Mouse (Mus musculus) stomach, postnatal 0 days (tissue): ENCODE measurements at regions not wholly inside any gene's neighbourhood (a gene's known extent, or its start where the extent isn't known, plus 50 kb on each side); places are given as distances from the start of the nearest gene placed in this dataset.
A peak's percentile ranks its signal among the peaks of the same experiment; 100 is the strongest.

Experiments
- ATAC-seq: fragments of 200-750 bp; cut with Nextera tagmentation; 2 replicates; pipeline ENCODE4 v1.8.0; 2017; ENCODE audit not compliant: low FRiP score, low TSS enrichment
- DNase-seq: peaks from one replicate; pipeline ENCODE4 v3.0.0-alpha.2; 2016; ENCODE audit warnings: low spot score
- H3K27ac ChIP-seq: fragments of 300-500 bp; sonication (generic); replicated peaks from 2 replicates; pipeline ENCODE4 v1.5.1; 2014; ENCODE audit warnings: mild to moderate bottlenecking, control low read depth
- H3K27me3 ChIP-seq: fragments of 300-500 bp; sonication (generic); 2 replicates; pipeline ENCODE4 v1.6.1; 2014; ENCODE audit warnings: low read length; ENCODE audit not compliant: control insufficient read depth, insufficient read depth
- H3K36me3 ChIP-seq: fragments of 300-500 bp; sonication (generic); 2 replicates; pipeline ENCODE4 v1.6.1; 2014; ENCODE audit warnings: low read length, mixed read lengths; ENCODE audit not compliant: control insufficient read depth, insufficient read depth
- H3K4me1 ChIP-seq: fragments of 300-500 bp; sonication (generic); replicated peaks from 2 replicates; pipeline ENCODE4 v1.6.1; 2014; ENCODE audit warnings: antibody characterized with exemption; ENCODE audit not compliant: control insufficient read depth, insufficient read depth
- H3K4me2 ChIP-seq: fragments of 300-500 bp; sonication (generic); replicated peaks from 2 replicates; pipeline ENCODE4 v1.6.1; 2014; ENCODE audit warnings: low read depth, mild to moderate bottlenecking, control low read depth, moderate library complexity
- H3K4me3 ChIP-seq: fragments of 300-500 bp; sonication (generic); 2 replicates; pipeline ENCODE4 v1.5.1; 2014; ENCODE audit warnings: low read depth, low read length, control low read depth
- H3K9ac ChIP-seq: fragments of 300-500 bp; sonication (generic); 2 replicates; pipeline ENCODE4 v1.6.1; 2014; ENCODE audit warnings: mild to moderate bottlenecking, low read length, control low read depth, mixed read lengths
- H3K9me3 ChIP-seq: fragments of 300-500 bp; sonication (generic); 2 replicates; pipeline ENCODE4 v1.6.1; 2016; ENCODE audit warnings: low read length; ENCODE audit not compliant: control insufficient read depth
- CTCF ChIP-seq: IDR thresholded peaks from 2 replicates; pipeline ENCODE4 v1.5.1; 2016; ENCODE audit warnings: antibody characterized with exemption, low read depth, mild to moderate bottlenecking, moderate library complexity
- EP300 ChIP-seq: optimal IDR thresholded peaks from 2 replicates; pipeline ENCODE3; 2016; ENCODE audit warnings: antibody characterized with exemption
- WGBS: fragments of 180-500 bp; shearing (Covaris S2); extraction: QIAGEN DNeasy Blood & Tissue Kit; methylation state at CpG from one replicate; pipeline ENCODE4 v1.1.7; 2014; 5-methylcytosine and 5-hydroxymethylcytosine counted together

- 41% methylated on average over 2 of the region's 2 CpGs for WGBS
- H3K4me3 ChIP-seq = no peak overlapping the region
- ATAC-seq (no peak), DNase-seq (no peak)
- H3K27ac ChIP-seq = no peak overlapping the region
- TF ChIP-seq CTCF = peak; percentile 75
- TF ChIP-seq EP300 = no peak
- no peak overlapping the region for H3K4me2 ChIP-seq
- no peaks in the 10 kb centered on the region for H3K36me3 ChIP-seq
- H3K4me1 ChIP-seq = no peaks in the 10 kb centered on the region
- no peaks in the 10 kb centered on the region for H3K9me3 ChIP-seq
- no peak overlapping the region for H3K9ac ChIP-seq
- H3K27me3 ChIP-seq = no peaks in the 10 kb centered on the region
Measured at GRCm38 (mm10) chr14:111149653-111150052, 394.7 kb upstream of the Slitrk6 start.

- H3K9ac ChIP-seq = no peak overlapping the region
- H3K4me2 ChIP-seq = no peak overlapping the region
- no peaks in the 10 kb centered on the region for H3K9me3 ChIP-seq
- no peaks in the 10 kb centered on the region for H3K27me3 ChIP-seq
- no peaks in the 10 kb centered on the region for H3K36me3 ChIP-seq
- no peak for DNase-seq
- WGBS = 73% methylated on average over 1 of the region's 1 CpGs
- H3K27ac ChIP-seq = no peak overlapping the region
- TF ChIP-seq CTCF = no peak
- no peak for TF ChIP-seq EP300
- no peak for ATAC-seq
- no peaks in the 10 kb centered on the region for H3K4me1 ChIP-seq
- H3K4me3 ChIP-seq = no peak overlapping the region
Measured at GRCm38 (mm10) chr14:111116600-111116999, 361.7 kb upstream of the Slitrk6 start.

GRCm38 (mm10) chr14:111103579-111103978 is 348.6 kb upstream of the Slitrk6 start:
- no peaks in the 10 kb centered on the region for H3K27me3 ChIP-seq
- DNase-seq (no peak), ATAC-seq (no peak)
- no peaks in the 10 kb centered on the region for H3K9me3 ChIP-seq
- no peak overlapping the region for H3K4me2 ChIP-seq
- no peak overlapping the region for H3K9ac ChIP-seq
- no peak for TF ChIP-seq EP300
- peak; percentile 43 for TF ChIP-seq CTCF
- H3K4me1 ChIP-seq = no peaks in the 10 kb centered on the region
- no peak overlapping the region for H3K27ac ChIP-seq
- no peak overlapping the region for H3K4me3 ChIP-seq
- no peaks in the 10 kb centered on the region for H3K36me3 ChIP-seq

GRCm38 (mm10) chr14:111100257-111100656 is 345.3 kb upstream of the Slitrk6 start:
- no peak for DNase-seq
- H3K9ac ChIP-seq = no peak overlapping the region
- H3K9me3 ChIP-seq = no peaks in the 10 kb centered on the region
- no peak overlapping the region for H3K27ac ChIP-seq
- H3K4me1 ChIP-seq = no peaks in the 10 kb centered on the region
- no peak for TF ChIP-seq EP300
- TF ChIP-seq CTCF = no peak
- ATAC-seq = no peak
- no peak overlapping the region for H3K4me2 ChIP-seq
- no peak overlapping the region for H3K4me3 ChIP-seq
- no peaks in the 10 kb centered on the region for H3K36me3 ChIP-seq
- H3K27me3 ChIP-seq = no peaks in the 10 kb centered on the region
- WGBS = 89% methylated on average over 1 of the region's 1 CpGs

DNA sequence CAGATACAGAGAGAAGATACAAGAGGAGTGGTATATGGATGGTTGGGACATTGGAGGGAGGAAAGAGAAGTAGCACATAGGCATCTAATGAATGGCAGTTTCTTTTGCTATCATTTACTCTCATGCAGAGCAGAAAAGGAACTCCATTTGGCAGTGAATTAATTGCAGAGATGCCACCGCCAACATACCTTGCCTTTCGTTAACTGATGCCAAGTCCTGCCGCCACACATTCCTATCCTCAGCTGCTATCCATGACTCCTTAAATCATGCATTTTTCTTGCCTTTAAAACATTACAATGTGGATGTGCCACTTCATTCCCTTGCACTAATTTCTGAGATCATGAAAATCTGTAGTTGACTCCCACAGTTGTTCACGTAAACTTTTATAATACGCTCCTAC is 341.3 kb upstream of the Slitrk6 start:
- no peak for TF ChIP-seq CTCF
- TF ChIP-seq EP300 = no peak
- Histone ChIP-seq H3K9me3 (no peaks in the 10 kb centered on the region), H3K27ac (no peak overlapping the region), H3K36me3 (no peaks in the 10 kb centered on the region), H3K9ac (no peak overlapping the region), H3K27me3 (no peaks in the 10 kb centered on the region), H3K4me2 (no peak overlapping the region), H3K4me3 (no peak overlapping the region), H3K4me1 (no peaks in the 10 kb centered on the region)
- ATAC-seq (no peak), DNase-seq (no peak)
- WGBS = 90% methylated on average over 5 of the region's 5 CpGs

- no peaks in the 10 kb centered on the region for H3K4me1 ChIP-seq
- DNase-seq (no peak), ATAC-seq (no peak)
- H3K36me3 ChIP-seq = no peaks in the 10 kb centered on the region
- no peak overlapping the region for H3K4me2 ChIP-seq
- 63% methylated on average over 5 of the region's 5 CpGs for WGBS
- no peaks in the 10 kb centered on the region for H3K9me3 ChIP-seq
- H3K4me3 ChIP-seq = no peak overlapping the region
- no peaks in the 10 kb centered on the region for H3K27me3 ChIP-seq
- H3K27ac ChIP-seq = no peak overlapping the region
- TF ChIP-seq EP300 = no peak
- no peak for TF ChIP-seq CTCF
- no peak overlapping the region for H3K9ac ChIP-seq
Measured at GRCm38 (mm10) chr14:111074517-111074916, 319.6 kb upstream of the Slitrk6 start.

- H3K36me3 ChIP-seq = no peaks in the 10 kb centered on the region
- H3K9me3 ChIP-seq = no peaks in the 10 kb centered on the region
- no peak overlapping the region for H3K9ac ChIP-seq
- TF ChIP-seq EP300 = no peak
- TF ChIP-seq CTCF = no peak
- H3K4me2 ChIP-seq = no peak overlapping the region
- no peak overlapping the region for H3K4me3 ChIP-seq
- no peak overlapping the region for H3K27ac ChIP-seq
- H3K27me3 ChIP-seq = no peaks in the 10 kb centered on the region
- no peaks in the 10 kb centered on the region for H3K4me1 ChIP-seq
- ATAC-seq (no peak), DNase-seq (no peak)
- 72% methylated on average over 4 of the region's 4 CpGs for WGBS
Measured at GRCm38 (mm10) chr14:111073529-111073928, 318.6 kb upstream of the Slitrk6 start.
